Mouse (Mus musculus) right cerebral cortex, postnatal 36 days (tissue): Measurements from ENCODE around the gene Kcnq4.

Experiments used
- DNase-seq, 2 experiments: peaks; one replicate each; pipeline ENCODE4 v3.0.0; 2022; ENCODE audit warnings: low spot score in 2 of 2, mixed read lengths in 1 of 2

Kcnq4 gene

GRCm38 (mm10) chr4:120747941-120748866 lies at the start of gene Kcnq4:
Gene Kcnq4, minus strand, starts transcription at chr4:120748612.
- no peak for DNase-seq

GRCm38 (mm10) chr4:120796687-120797086 lies 48.3 kb upstream of the Kcnq4 start:
- DNase-seq: no peak

GRCm38 (mm10) chr4:120795646-120796045 lies 47.2 kb upstream of the Kcnq4 start:
- DNase-seq: no peak

- DNase-seq: no peak
Observed at GRCm38 (mm10) chr4:120792918-120793317, 44.5 kb upstream of the Kcnq4 start.

- no peak for DNase-seq
Observed at GRCm38 (mm10) chr4:120790027-120790426, 41.6 kb upstream of the Kcnq4 start.

- DNase-seq: no peak
Observed at GRCm38 (mm10) chr4:120755801-120756200, 7.4 kb upstream of the Kcnq4 start.

GRCm38 (mm10) chr4:120755299-120755698 lies 6.9 kb upstream of the Kcnq4 start:
- peak; percentile 35 to 68 for DNase-seq

- DNase-seq: no peak
Observed at GRCm38 (mm10) chr4:120749601-120750000, 1.2 kb upstream of the Kcnq4 start.

GRCm38 (mm10) chr4:120747243-120747792 lies 1.1 kb downstream of the Kcnq4 start:
- no peak for DNase-seq

- DNase-seq: no peak
Observed at GRCm38 (mm10) chr4:120746552-120747150, 1.8 kb downstream of the Kcnq4 start.

- no peak for DNase-seq
Observed at GRCm38 (mm10) chr4:120745731-120746551, 2.5 kb downstream of the Kcnq4 start.

GRCm38 (mm10) chr4:120743636-120744035 lies 4.8 kb downstream of the Kcnq4 start:
- no peak for DNase-seq

- DNase-seq: no peak
Observed at GRCm38 (mm10) chr4:120741303-120741702, 7.1 kb downstream of the Kcnq4 start.

- DNase-seq: no peak
Observed at GRCm38 (mm10) chr4:120734012-120734622, 14.3 kb downstream of the Kcnq4 start.

GRCm38 (mm10) chr4:120732737-120733136 lies 15.7 kb downstream of the Kcnq4 start:
- DNase-seq: no peak

- no peak for DNase-seq
Observed at GRCm38 (mm10) chr4:120731030-120731644, 17.3 kb downstream of the Kcnq4 start.

- DNase-seq: no peak
Observed at GRCm38 (mm10) chr4:120730574-120730973, 17.8 kb downstream of the Kcnq4 start.

- DNase-seq: no peak
Observed at GRCm38 (mm10) chr4:120730146-120730545, 18.3 kb downstream of the Kcnq4 start.

GRCm38 (mm10) chr4:120729441-120729840 lies 19.0 kb downstream of the Kcnq4 start:
- DNase-seq: no peak

GRCm38 (mm10) chr4:120727842-120728241 lies 20.6 kb downstream of the Kcnq4 start:
- DNase-seq: no peak

GRCm38 (mm10) chr4:120726174-120726573 lies 22.2 kb downstream of the Kcnq4 start:
- DNase-seq: no peak
